Mouse (Mus musculus) small intestine, adult 2 months (tissue): ENCODE measurements around the gene Eef2k.

ENCODE experiments used
- CTCF ChIP-seq: fragments of 200-500 bp; IDR thresholded peaks from 2 replicates; pipeline ENCODE4 v1.5.1; 2012; ENCODE audit warnings: low read depth, mild to moderate bottlenecking, control low read depth, inconsistent platforms, low read length, moderate library complexity, mixed read lengths; ENCODE audit not compliant: insufficient replicate concordance, insufficient read length; ENCODE audit errors: extremely low read depth
- POLR2A ChIP-seq: fragments of 200-500 bp; IDR thresholded peaks from 2 replicates; pipeline ENCODE4 v1.6.1; 2012; ENCODE audit warnings: low read depth, mild to moderate bottlenecking, control low read depth, inconsistent platforms, low read length, moderate library complexity

DNA sequence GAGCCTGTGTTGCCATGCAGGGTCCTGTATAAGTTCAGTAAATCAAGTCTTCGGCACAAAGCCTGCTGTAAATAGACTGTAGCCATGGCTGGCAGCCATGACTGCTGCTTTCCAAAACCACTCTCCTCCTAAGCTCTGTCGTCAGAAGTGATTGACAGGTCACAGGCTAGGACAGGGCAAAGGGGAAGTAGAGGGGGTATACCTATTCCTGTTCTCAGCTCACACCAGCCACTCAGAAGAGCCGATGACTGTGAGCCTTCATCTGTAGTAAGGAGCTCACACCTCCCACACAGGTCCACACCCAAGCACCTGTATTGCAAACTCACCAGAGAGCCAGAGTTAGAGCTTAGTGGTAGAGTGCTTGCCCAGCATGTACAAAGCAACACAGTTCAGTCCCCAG, 46.3 kb upstream of the Eef2k start:
- TF ChIP-seq CTCF: no peak
- TF ChIP-seq POLR2A: no peak
